Mouse (Mus musculus) thymus, postnatal 25 days (tissue): ENCODE results near the gene Olfr362.
"Not testable (repeated sequence)": the region's sequence is repeated elsewhere in the genome, so short reads cannot be mapped to it uniquely, and the experiment has no call there.

Experiments
- DNase-seq: peaks from one replicate; pipeline ENCODE4 v3.0.0; 2022

The Olfr362 gene

GRCm38 (mm10) chr2:37117810-37118209 lies at the start of gene Olfr362:
Gene Olfr362, minus strand, starts transcription at chr2:37117910.
- no peak for DNase-seq

- DNase-seq = no peak
Observed at GRCm38 (mm10) chr2:37139022-37139421, 21.3 kb upstream of the Olfr362 start, which contains the start of gene Olfr364-ps1. Gene Olfr364-ps1, plus strand, starts transcription at chr2:37139322.

- DNase-seq = not testable (repeated sequence)
Observed at GRCm38 (mm10) chr2:37089190-37089589, 28.5 kb downstream of the Olfr362 start, which contains the start of gene Olfr361. Gene Olfr361, minus strand, starts transcription at chr2:37089290.

- no peak for DNase-seq
Observed at GRCm38 (mm10) chr2:37065446-37065845, 52.3 kb downstream of the Olfr362 start, which contains the start of gene Olfr360. Gene Olfr360, plus strand, starts transcription at chr2:37065746.
